Mouse (Mus musculus) embryonic facial prominence, embryonic 10.5 days (tissue): ENCODE measurements around the gene Dleu7. TPM values are rescaled to one million over a fixed set of nuclear protein-coding genes. Genes with fewer than 3 reads are reported as not detected.
A peak's percentile ranks its signal among the peaks of the same experiment; 100 is the strongest.

Source experiments
- DNase-seq: peaks from one replicate; pipeline ENCODE4 v3.0.0-alpha.2; 2017; ENCODE audit warnings: low spot score
- H3K27ac ChIP-seq: fragments of 300-500 bp; sonication (generic); replicated peaks from 2 replicates; pipeline ENCODE4 v1.5.1; 2016; ENCODE audit warnings: mild to moderate bottlenecking
- H3K27me3 ChIP-seq: fragments of 300-500 bp; sonication (generic); replicated peaks from 2 replicates; pipeline ENCODE4 v1.6.1; 2016; ENCODE audit warnings: low read depth, mild to moderate bottlenecking; ENCODE audit not compliant: poor library complexity, severe bottlenecking
- H3K36me3 ChIP-seq: fragments of 300-500 bp; sonication (generic); replicated peaks from 2 replicates; pipeline ENCODE4 v1.6.1; 2016; ENCODE audit warnings: mild to moderate bottlenecking, moderate library complexity
- H3K4me1 ChIP-seq: fragments of 300-500 bp; sonication (generic); 2 replicates; pipeline ENCODE4 v1.6.1; 2016
- H3K4me3 ChIP-seq: fragments of 300-500 bp; sonication (generic); 2 replicates; pipeline ENCODE4 v1.5.1; 2016; ENCODE audit warnings: mild to moderate bottlenecking, moderate library complexity
- H3K9me3 ChIP-seq: fragments of 300-500 bp; sonication (generic); 2 replicates; pipeline ENCODE4 v1.6.1; 2016; ENCODE audit warnings: mild to moderate bottlenecking
- WGBS: fragments of 180-500 bp; shearing (Covaris S2); methylation state at CpG from one replicate; pipeline ENCODE4 v1.1.7; 2016; 5-methylcytosine and 5-hydroxymethylcytosine counted together
- polyA plus RNA-seq: library from polyadenylated mRNA; unstranded; fragments of >200 nt; fragmentation: Nextera tagmentation; extraction: Ambion mirVana; gene quantifications from 2 replicates; pipeline ENCODE4 v1.2.1, GENCODE M21; 2016

Gene Dleu7
- polyA plus RNA-seq, 1 experiment from 2014 or later: 3.9 TPM

DNA sequence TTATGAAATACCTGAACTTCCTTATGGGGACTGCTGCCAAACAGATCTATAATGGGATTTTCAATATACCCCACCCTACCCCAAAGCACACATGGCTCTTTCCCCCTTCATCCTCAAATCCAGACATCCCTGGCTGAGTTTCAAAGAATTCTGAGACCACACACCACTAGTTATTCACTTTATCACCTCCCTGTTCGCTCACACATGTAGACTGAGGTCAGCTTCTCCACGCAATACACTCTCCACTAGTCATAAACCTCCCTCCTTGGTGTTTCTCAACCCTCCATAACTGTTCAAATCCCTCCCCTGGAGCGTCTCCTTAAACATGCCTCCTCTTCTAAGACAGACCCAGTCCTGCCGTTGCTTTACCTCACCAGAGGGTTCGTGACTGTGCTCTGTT lies 30.6 kb upstream of the Dleu7 start:
- DNase-seq: no peak
- H3K27me3 ChIP-seq: 0 out of 2 replicates have a peak, but pooled peaks cover 4% of the 10 kb centered on the region
- H3K4me1 ChIP-seq: peaks cover 38% of the 10 kb centered on the region
- 89% methylated on average over 5 of the region's 5 CpGs for WGBS
- no peaks in the 10 kb centered on the region for H3K36me3 ChIP-seq
- H3K27ac ChIP-seq: no peak overlapping the region
- no peak overlapping the region for H3K4me3 ChIP-seq
- H3K9me3 ChIP-seq: no peaks in the 10 kb centered on the region

DNA sequence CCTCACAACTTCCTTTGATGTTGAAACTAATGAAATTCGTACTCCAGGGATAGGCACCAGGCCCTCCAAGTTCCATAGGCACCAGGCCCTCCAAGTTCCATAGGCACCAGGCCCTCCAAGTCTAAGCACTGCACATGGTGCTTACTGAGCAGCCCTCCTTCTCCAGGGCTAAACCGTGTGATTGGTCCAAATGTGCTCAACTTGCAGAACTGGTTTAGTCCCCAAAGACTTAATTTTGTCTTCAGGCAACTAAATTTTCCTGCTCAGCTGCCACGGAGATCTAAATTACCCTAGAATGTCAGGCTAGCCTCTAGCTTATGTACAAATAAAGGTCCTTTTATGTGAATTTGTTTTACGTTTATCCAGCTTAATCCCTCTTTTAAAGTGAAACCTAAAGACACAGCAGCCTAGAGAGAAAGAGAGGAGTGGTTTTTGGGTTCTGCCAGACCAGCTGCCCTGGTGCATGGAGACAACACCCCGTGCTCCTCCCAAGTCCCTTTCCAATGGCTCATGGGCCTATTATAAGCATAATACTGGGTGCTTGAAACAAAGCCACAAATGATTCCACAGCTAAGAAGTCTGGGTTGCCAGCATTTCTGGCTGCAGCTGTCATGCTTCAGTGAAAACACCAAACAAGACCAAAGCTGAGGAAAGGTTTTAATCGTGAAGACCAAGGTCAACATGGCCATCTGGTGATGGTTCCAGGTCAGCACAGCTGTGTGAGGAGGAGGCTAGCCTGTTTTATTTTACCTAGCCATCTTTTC lies 29.9 kb upstream of the Dleu7 start:
- Histone ChIP-seq H3K9me3 (no peaks in the 10 kb centered on the region), H3K27ac (no peak overlapping the region), H3K4me3 (no peak overlapping the region), H3K4me1 (peaks cover 37% of the 10 kb centered on the region), H3K36me3 (no peaks in the 10 kb centered on the region), H3K27me3 (0 out of 2 replicates have a peak, but pooled peaks cover 4% of the 10 kb centered on the region)
- DNase-seq: no peak
- 40% methylated on average over 6 of the region's 6 CpGs for WGBS

DNA sequence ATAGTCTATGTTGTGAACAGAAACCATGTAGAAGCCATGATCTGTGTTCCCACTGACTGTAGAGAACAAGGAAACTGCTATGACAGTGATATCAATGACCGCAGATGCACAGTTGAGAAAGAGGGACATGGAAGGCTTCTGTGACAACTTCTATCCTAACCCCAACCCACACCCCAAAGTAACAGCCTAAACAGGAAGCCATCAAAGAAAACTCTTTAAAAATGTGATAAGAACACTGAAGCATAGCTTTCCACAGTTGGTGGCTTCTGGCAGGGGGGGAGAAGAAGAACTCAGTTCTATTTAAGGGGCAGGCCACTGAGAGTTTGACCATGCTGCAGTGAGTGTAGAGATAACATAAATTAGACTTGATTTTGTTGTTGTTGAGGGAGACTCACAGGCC lies 18.8 kb upstream of the Dleu7 start:
- WGBS: 95% methylated on average over 1 of the region's 1 CpGs
- Histone ChIP-seq H3K4me3 (no peak overlapping the region), H3K27ac (no peak overlapping the region), H3K9me3 (no peaks in the 10 kb centered on the region), H3K36me3 (no peaks in the 10 kb centered on the region), H3K27me3 (no peaks in the 10 kb centered on the region), H3K4me1 (no peaks in the 10 kb centered on the region)
- no peak for DNase-seq

DNA sequence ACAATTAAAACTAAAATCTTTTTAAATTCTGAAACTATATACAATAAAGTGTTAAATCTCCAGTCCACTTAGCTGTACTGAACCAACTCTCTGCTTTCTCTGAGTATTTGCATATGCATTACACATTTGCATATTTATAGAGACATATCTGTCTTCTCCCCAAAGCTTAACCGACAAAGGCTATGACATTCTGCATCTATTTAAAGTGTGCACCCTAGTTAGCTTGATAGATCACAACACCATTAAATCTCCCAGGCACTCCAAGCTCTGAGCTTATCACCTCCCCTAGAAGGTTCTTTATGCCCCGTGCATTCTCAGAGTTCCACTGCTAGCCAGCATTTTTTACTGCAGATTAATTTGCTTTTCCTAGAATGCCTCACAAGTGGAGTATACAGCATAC lies 16.2 kb upstream of the Dleu7 start:
- no peak for DNase-seq
- H3K27me3 ChIP-seq: no peaks in the 10 kb centered on the region
- WGBS: 68% methylated on average over 2 of the region's 2 CpGs
- H3K9me3 ChIP-seq: no peaks in the 10 kb centered on the region
- H3K4me3 ChIP-seq: no peak overlapping the region
- H3K4me1 ChIP-seq: no peaks in the 10 kb centered on the region
- H3K27ac ChIP-seq: no peak overlapping the region
- H3K36me3 ChIP-seq: no peaks in the 10 kb centered on the region

DNA sequence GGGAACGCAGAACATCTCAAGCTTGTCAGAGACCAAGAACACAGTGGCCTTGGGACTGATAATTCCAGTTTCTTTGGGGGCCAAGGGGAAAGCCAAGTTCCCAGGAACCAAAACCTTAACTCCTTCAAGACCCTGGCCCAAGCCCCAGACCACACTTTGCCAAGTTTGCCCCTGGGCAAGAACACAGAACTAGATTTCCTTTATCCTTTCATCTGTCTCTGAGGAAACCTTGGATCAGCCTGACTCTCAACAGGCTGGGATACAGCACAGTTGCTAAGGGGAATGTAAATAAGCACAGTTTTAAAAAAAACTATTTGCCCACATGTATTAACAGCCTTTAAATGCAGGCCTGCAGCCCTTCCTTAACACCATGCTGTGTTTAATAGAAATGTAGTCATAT lies 14.7 kb upstream of the Dleu7 start:
- DNase-seq: no peak
- no peaks in the 10 kb centered on the region for H3K9me3 ChIP-seq
- no peaks in the 10 kb centered on the region for H3K27me3 ChIP-seq
- no peak overlapping the region for H3K4me3 ChIP-seq
- H3K27ac ChIP-seq: no peak overlapping the region
- H3K4me1 ChIP-seq: no peaks in the 10 kb centered on the region
- H3K36me3 ChIP-seq: no peaks in the 10 kb centered on the region
- 95% methylated on average over 1 of the region's 1 CpGs for WGBS

DNA sequence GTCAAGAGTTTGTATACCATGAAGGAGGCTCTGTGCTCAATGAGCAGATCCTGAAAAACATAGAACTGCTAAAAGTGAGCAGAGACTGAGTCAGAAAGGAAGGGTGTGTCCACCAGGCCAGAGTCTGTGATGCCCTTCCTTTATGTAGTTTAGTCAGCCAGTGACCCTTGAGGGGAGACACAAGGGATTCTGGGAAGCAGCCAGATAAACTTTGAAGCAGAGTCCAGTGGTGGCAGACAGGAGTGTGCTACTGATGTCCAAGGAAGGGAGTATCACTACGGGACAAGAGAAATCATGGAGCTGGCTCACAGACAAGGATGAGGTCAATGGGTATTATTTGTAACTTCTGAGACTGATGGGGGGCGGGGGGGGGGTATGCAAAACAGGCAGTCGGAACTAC lies 7.2 kb upstream of the Dleu7 start:
- Histone ChIP-seq H3K27me3 (peaks cover 5% of the 10 kb centered on the region), H3K27ac (no peak overlapping the region), H3K4me1 (peaks cover 7% of the 10 kb centered on the region), H3K9me3 (no peaks in the 10 kb centered on the region), H3K36me3 (no peaks in the 10 kb centered on the region), H3K4me3 (no peak overlapping the region)
- DNase-seq: no peak
- 78% methylated on average over 3 of the region's 3 CpGs for WGBS

DNA sequence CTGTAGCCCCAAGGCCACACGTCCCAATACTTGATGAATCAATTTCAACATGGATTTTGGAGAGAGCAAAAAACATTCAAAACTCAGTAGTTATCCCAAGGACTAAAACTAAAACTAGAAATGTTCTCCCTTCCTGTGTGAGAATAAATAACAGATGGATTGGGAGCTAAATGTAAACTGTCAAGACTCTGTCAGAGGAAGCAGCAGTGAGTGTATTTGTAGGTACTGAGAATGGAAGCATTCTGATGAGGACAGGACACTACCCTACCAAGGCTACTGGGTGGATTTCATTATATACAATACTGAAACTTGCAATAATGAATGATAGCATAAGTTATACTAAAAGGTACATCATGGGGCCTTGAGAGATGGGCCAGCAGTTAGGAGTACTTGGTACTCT lies 6.0 kb upstream of the Dleu7 start:
- no peak for DNase-seq
- Histone ChIP-seq H3K4me3 (no peak overlapping the region), H3K27ac (no peak overlapping the region), H3K4me1 (peaks cover 10% of the 10 kb centered on the region), H3K36me3 (no peaks in the 10 kb centered on the region), H3K9me3 (no peaks in the 10 kb centered on the region), H3K27me3 (peaks cover 17% of the 10 kb centered on the region)
- 81% methylated on average over 1 of the region's 1 CpGs for WGBS

DNA sequence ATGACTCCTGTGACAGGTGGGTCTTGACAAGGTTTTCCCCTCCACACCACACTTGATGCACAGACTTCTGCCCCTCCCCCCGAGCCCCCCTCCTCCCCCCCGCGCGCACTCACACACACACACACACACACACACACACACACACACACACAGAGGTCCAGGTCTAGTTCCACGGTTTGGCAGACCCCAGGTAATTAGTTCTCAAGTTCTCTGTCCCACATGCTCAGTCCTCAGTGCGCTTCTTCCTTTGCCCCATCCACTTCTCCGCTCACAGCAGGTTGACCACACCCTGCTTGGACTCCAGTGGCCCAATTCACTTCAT lies 720 bp downstream of the Dleu7 start:
- Histone ChIP-seq H3K9me3 (no peaks in the 10 kb centered on the region), H3K36me3 (no peaks in the 10 kb centered on the region), H3K4me1 (peaks cover 22% of the 10 kb centered on the region), H3K27ac (peak overlapping the region; percentile 85), H3K27me3 (peaks cover 63% of the 10 kb centered on the region), H3K4me3 (peak overlapping the region; percentile 65)
- WGBS: 29% methylated on average over 7 of the region's 7 CpGs
- DNase-seq: no peak

DNA sequence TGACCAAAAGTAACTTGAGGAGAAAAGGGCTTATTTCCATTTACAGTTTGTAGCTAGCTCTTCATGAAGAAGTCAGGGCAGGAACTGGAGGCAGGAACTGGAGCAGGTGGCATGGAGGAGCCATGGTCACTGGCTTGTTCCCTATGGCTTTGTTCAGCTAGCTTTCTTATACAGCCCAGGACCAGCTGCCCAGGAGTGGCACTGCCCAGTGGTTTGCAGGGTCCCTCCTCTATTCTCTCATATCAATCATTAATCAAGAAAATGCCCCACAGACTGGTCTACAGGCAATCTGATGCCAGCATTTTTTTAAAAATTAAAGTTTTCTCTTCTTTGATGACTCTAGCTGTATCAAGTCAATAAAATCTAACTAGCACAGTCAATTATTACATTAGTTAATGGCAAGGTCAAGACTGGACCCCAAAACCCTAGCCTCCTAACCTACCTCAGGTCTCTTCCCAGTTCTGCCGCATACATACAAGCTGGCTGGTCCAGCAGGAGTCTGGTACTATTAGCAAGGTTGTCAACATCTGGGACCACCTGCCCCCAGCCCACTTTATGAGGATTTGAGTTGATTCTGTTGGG lies 1.4 kb downstream of the Dleu7 start:
- no peak for DNase-seq
- WGBS: 90% methylated on average over 1 of the region's 1 CpGs
- Histone ChIP-seq H3K9me3 (no peaks in the 10 kb centered on the region), H3K27ac (no peak overlapping the region), H3K4me1 (peaks cover 22% of the 10 kb centered on the region), H3K36me3 (no peaks in the 10 kb centered on the region), H3K27me3 (peaks cover 63% of the 10 kb centered on the region), H3K4me3 (no peak overlapping the region)

DNA sequence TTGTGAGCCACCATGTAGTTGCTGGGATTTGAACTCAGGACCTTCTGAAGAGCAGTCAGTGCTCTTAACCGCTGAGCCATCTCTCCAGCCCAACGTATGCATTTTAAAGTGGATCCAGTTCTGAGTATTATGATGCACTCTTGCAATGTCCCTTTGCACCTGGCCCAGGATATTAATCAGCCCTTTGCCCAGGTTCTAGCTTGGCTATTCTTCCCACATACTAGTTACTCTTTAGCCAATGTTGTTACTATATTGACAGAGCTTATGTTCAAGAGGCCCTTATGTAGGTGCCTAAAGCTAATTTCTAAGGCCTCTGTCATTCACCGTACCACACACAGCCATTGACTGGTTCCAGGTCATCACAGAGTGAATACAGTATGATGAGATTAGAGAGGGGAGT lies 4.1 kb downstream of the Dleu7 start:
- H3K9me3 ChIP-seq: no peaks in the 10 kb centered on the region
- peaks cover 18% of the 10 kb centered on the region for H3K4me1 ChIP-seq
- no peak overlapping the region for H3K27ac ChIP-seq
- WGBS: 90% methylated on average over 3 of the region's 3 CpGs
- H3K27me3 ChIP-seq: peaks cover 45% of the 10 kb centered on the region
- H3K4me3 ChIP-seq: no peak overlapping the region
- no peak for DNase-seq
- H3K36me3 ChIP-seq: no peaks in the 10 kb centered on the region

DNA sequence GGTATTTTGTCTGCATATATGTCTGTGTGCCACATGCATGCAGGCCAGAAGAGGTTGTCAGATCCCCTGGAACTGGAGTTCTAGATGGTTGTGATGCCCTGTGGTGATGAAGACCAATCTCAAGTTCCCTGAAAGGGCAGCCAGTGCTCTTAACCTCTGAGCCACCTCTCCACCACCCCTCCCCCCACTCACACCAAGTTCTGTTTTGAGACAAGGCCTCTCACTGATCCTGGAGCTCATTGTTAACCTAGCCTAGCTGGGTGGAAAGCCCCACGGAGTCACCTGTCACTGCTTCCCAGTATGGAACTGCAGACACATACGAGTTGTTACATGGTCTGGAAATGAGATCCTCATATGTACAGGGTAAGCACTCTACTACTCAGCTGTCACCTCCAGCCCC lies 9.9 kb downstream of the Dleu7 start:
- Histone ChIP-seq H3K36me3 (no peaks in the 10 kb centered on the region), H3K4me1 (peaks cover 4% of the 10 kb centered on the region), H3K27ac (no peak overlapping the region), H3K4me3 (no peak overlapping the region), H3K9me3 (no peaks in the 10 kb centered on the region), H3K27me3 (no peaks in the 10 kb centered on the region)
- 72% methylated on average over 2 of the region's 2 CpGs for WGBS
- no peak for DNase-seq

DNA sequence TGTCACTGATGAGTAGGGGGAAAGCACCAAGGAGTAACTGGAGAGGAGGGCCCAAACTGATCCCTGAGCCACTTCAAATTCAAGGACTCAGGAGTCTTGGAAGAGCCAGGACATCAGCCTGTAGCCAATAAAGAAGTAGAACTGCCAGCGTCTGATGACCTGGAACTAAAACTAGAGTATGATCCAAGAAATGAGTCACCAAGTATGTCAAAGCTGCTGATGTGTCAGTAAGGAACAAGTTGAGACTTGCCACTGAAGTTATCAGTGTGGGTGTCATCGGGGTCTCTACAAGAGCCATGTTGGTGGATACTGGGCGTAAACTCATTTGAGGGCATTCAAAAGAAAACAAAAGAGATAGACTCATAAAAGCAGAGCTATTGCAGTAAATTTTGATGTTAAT lies 19.2 kb downstream of the Dleu7 start:
- Histone ChIP-seq H3K9me3 (no peaks in the 10 kb centered on the region), H3K36me3 (no peaks in the 10 kb centered on the region), H3K4me3 (no peak overlapping the region), H3K27ac (no peak overlapping the region), H3K4me1 (no peaks in the 10 kb centered on the region), H3K27me3 (no peaks in the 10 kb centered on the region)
- DNase-seq: no peak
- 93% methylated on average over 3 of the region's 3 CpGs for WGBS

DNA sequence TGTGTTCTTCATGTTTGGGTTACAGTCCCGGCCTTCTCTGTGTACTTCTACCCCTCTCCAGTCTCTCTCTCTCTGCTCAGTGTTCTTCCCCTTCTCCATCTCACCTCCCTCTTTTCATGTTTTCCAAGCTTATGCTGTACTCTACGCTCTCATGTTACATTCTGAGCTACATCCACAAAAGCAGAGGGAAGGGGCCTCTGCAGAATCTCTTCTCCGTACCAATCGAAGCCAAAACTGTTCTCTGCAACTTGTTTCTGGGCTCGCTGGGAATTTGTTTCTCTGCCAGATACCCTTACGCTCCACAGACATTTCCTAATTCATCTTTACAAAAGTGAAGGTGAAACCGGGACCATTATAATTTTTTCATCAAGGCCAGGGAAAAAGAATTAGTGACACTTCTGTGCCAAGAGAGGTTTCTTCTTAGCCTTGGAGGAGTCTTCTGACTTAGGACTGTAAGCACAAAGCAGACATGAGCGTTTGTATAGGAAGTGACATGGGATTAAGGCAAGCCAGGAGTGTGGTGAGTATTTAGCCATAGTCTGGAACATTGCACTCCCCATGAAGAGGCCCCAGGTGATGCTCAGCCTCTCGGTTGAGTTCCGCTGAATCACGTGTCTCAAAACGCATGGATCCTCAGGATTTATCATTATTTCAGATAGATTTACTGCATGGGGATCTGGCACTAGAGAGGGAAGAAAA lies 22.0 kb downstream of the Dleu7 start:
- 88% methylated on average over 12 of the region's 12 CpGs for WGBS
- Histone ChIP-seq H3K27ac (no peak overlapping the region), H3K4me3 (no peak overlapping the region), H3K27me3 (no peaks in the 10 kb centered on the region), H3K4me1 (no peaks in the 10 kb centered on the region), H3K36me3 (no peaks in the 10 kb centered on the region), H3K9me3 (no peaks in the 10 kb centered on the region)
- DNase-seq: no peak
